Mouse (Mus musculus): ENCODE measurements around the gene Cacna1a. TPM values are rescaled to one million over a fixed set of nuclear protein-coding genes. Genes with fewer than 3 reads are reported as not detected.

Gene Cacna1a
- polyA plus RNA-seq, 1 experiment from 2014 or later: 4.5 TPM

- no peak overlapping the region for H3K27ac ChIP-seq (replicated peaks; ENCODE audit: low read depth, low read length)
- ATAC-seq (ENCODE audit: low read depth) (no peak), DNase-seq (ENCODE audit: low spot score) (no peak)
- H3K4me1 ChIP-seq (ENCODE audit: control insufficient read depth, insufficient read depth, low read length): no peaks in the 10 kb centered on the region
- no peak overlapping the region for H3K4me3 ChIP-seq (ENCODE audit: low read depth, low read length)
- H3K9me3 ChIP-seq (ENCODE audit: control insufficient read depth, low read length): no peaks in the 10 kb centered on the region
- H3K27me3 ChIP-seq (replicated peaks; ENCODE audit: control insufficient read depth, insufficient read depth, low read length): no peaks in the 10 kb centered on the region
- WGBS: 86% methylated on average over 7 of the region's 7 CpGs
- no peaks in the 10 kb centered on the region for H3K36me3 ChIP-seq (ENCODE audit: control insufficient read depth, insufficient read depth, low read length)
- H3K9ac ChIP-seq (ENCODE audit: low read depth, low read length): no peak overlapping the region
- H3K4me2 ChIP-seq (ENCODE audit: low read depth, low read length): no peak overlapping the region
Measured at GRCm38 (mm10) chr8:84439813-84440212, 51.6 kb downstream of the Cacna1a start.

GRCm38 (mm10) chr8:84442043-84442442, 53.8 kb downstream of the Cacna1a start:
- Histone ChIP-seq H3K27ac (replicated peaks; ENCODE audit: low read depth, low read length) (no peak overlapping the region), H3K4me1 (ENCODE audit: control insufficient read depth, insufficient read depth, low read length) (no peaks in the 10 kb centered on the region), H3K4me2 (ENCODE audit: low read depth, low read length) (no peak overlapping the region), H3K4me3 (ENCODE audit: low read depth, low read length) (no peak overlapping the region), H3K9ac (ENCODE audit: low read depth, low read length) (no peak overlapping the region), H3K9me3 (ENCODE audit: control insufficient read depth, low read length) (no peaks in the 10 kb centered on the region), H3K36me3 (ENCODE audit: control insufficient read depth, insufficient read depth, low read length) (no peaks in the 10 kb centered on the region), H3K27me3 (replicated peaks; ENCODE audit: control insufficient read depth, insufficient read depth, low read length) (no peaks in the 10 kb centered on the region)
- DNase-seq (ENCODE audit: low spot score) (peak; percentile 7), ATAC-seq (ENCODE audit: low read depth) (peak; percentile 47)
- 22% methylated on average over 1 of the region's 1 CpGs for WGBS

- WGBS: 78% methylated on average over 9 of the region's 9 CpGs
- H3K4me2 ChIP-seq (ENCODE audit: low read depth, low read length): no peak overlapping the region
- H3K36me3 ChIP-seq (ENCODE audit: control insufficient read depth, insufficient read depth, low read length): no peaks in the 10 kb centered on the region
- DNase-seq (ENCODE audit: low spot score): no peak
- H3K9me3 ChIP-seq (ENCODE audit: control insufficient read depth, low read length): no peaks in the 10 kb centered on the region
- no peaks in the 10 kb centered on the region for H3K4me1 ChIP-seq (ENCODE audit: control insufficient read depth, insufficient read depth, low read length)
- ATAC-seq (ENCODE audit: low read depth): no peak
- no peak overlapping the region for H3K4me3 ChIP-seq (ENCODE audit: low read depth, low read length)
- H3K27ac ChIP-seq (replicated peaks; ENCODE audit: low read depth, low read length): no peak overlapping the region
- no peaks in the 10 kb centered on the region for H3K27me3 ChIP-seq (replicated peaks; ENCODE audit: control insufficient read depth, insufficient read depth, low read length)
- no peak overlapping the region for H3K9ac ChIP-seq (ENCODE audit: low read depth, low read length)
Measured at GRCm38 (mm10) chr8:84446571-84446991, 58.3 kb downstream of the Cacna1a start.

GRCm38 (mm10) chr8:84454532-84454931, 66.3 kb downstream of the Cacna1a start:
- WGBS: 31% methylated on average over 6 of the region's 6 CpGs
- H3K9ac ChIP-seq (ENCODE audit: low read depth, low read length): no peak overlapping the region
- no peak overlapping the region for H3K4me3 ChIP-seq (ENCODE audit: low read depth, low read length)
- no peaks in the 10 kb centered on the region for H3K4me1 ChIP-seq (ENCODE audit: control insufficient read depth, insufficient read depth, low read length)
- no peak overlapping the region for H3K27ac ChIP-seq (replicated peaks; ENCODE audit: low read depth, low read length)
- ATAC-seq (ENCODE audit: low read depth) (no peak), DNase-seq (ENCODE audit: low spot score) (peak; percentile 76)
- H3K27me3 ChIP-seq (replicated peaks; ENCODE audit: control insufficient read depth, insufficient read depth, low read length): no peaks in the 10 kb centered on the region
- no peak overlapping the region for H3K4me2 ChIP-seq (ENCODE audit: low read depth, low read length)
- no peaks in the 10 kb centered on the region for H3K9me3 ChIP-seq (ENCODE audit: control insufficient read depth, low read length)
- H3K36me3 ChIP-seq (ENCODE audit: control insufficient read depth, insufficient read depth, low read length): no peaks in the 10 kb centered on the region

GRCm38 (mm10) chr8:84458853-84459252, 70.6 kb downstream of the Cacna1a start:
- Histone ChIP-seq H3K27ac (replicated peaks; ENCODE audit: low read depth, low read length) (no peak overlapping the region), H3K4me3 (ENCODE audit: low read depth, low read length) (no peak overlapping the region), H3K9ac (ENCODE audit: low read depth, low read length) (no peak overlapping the region), H3K27me3 (replicated peaks; ENCODE audit: control insufficient read depth, insufficient read depth, low read length) (no peaks in the 10 kb centered on the region), H3K4me2 (ENCODE audit: low read depth, low read length) (no peak overlapping the region), H3K9me3 (ENCODE audit: control insufficient read depth, low read length) (peaks cover 15% of the 10 kb centered on the region), H3K36me3 (ENCODE audit: control insufficient read depth, insufficient read depth, low read length) (no peaks in the 10 kb centered on the region), H3K4me1 (ENCODE audit: control insufficient read depth, insufficient read depth, low read length) (no peaks in the 10 kb centered on the region)
- 72% methylated on average over 7 of the region's 7 CpGs for WGBS
- DNase-seq (ENCODE audit: low spot score) (no peak), ATAC-seq (ENCODE audit: low read depth) (no peak)

- H3K9ac ChIP-seq (ENCODE audit: low read depth, low read length): no peak overlapping the region
- no peak overlapping the region for H3K27ac ChIP-seq (replicated peaks; ENCODE audit: low read depth, low read length)
Measured at GRCm38 (mm10) chr8:84459276-84459675, 71.0 kb downstream of the Cacna1a start.

GRCm38 (mm10) chr8:84460698-84461097, 72.5 kb downstream of the Cacna1a start:
- Histone ChIP-seq H3K27ac (replicated peaks; ENCODE audit: low read depth, low read length) (no peak overlapping the region), H3K4me2 (ENCODE audit: low read depth, low read length) (no peak overlapping the region), H3K9ac (ENCODE audit: low read depth, low read length) (no peak overlapping the region), H3K4me3 (ENCODE audit: low read depth, low read length) (no peak overlapping the region), H3K4me1 (ENCODE audit: control insufficient read depth, insufficient read depth, low read length) (no peaks in the 10 kb centered on the region), H3K36me3 (ENCODE audit: control insufficient read depth, insufficient read depth, low read length) (no peaks in the 10 kb centered on the region), H3K9me3 (ENCODE audit: control insufficient read depth, low read length) (peaks cover 15% of the 10 kb centered on the region), H3K27me3 (replicated peaks; ENCODE audit: control insufficient read depth, insufficient read depth, low read length) (no peaks in the 10 kb centered on the region)
- 58% methylated on average over 2 of the region's 2 CpGs for WGBS
- DNase-seq (ENCODE audit: low spot score): peak; percentile 2
- no peak for ATAC-seq (ENCODE audit: low read depth)

More at GRCm38 (mm10) chr8:84459276-84459675, 71.0 kb downstream of the Cacna1a start:
- WGBS: 38% methylated on average over 5 of the region's 5 CpGs
- ATAC-seq (ENCODE audit: low read depth): no peak
- no peak overlapping the region for H3K4me2 ChIP-seq (ENCODE audit: low read depth, low read length)
- DNase-seq (ENCODE audit: low spot score): no peak
- H3K27me3 ChIP-seq (replicated peaks; ENCODE audit: control insufficient read depth, insufficient read depth, low read length): no peaks in the 10 kb centered on the region
- peaks cover 15% of the 10 kb centered on the region for H3K9me3 ChIP-seq (ENCODE audit: control insufficient read depth, low read length)
- no peaks in the 10 kb centered on the region for H3K36me3 ChIP-seq (ENCODE audit: control insufficient read depth, insufficient read depth, low read length)
- no peaks in the 10 kb centered on the region for H3K4me1 ChIP-seq (ENCODE audit: control insufficient read depth, insufficient read depth, low read length)
- no peak overlapping the region for H3K4me3 ChIP-seq (ENCODE audit: low read depth, low read length)

- peaks cover 7% of the 10 kb centered on the region for H3K9me3 ChIP-seq (ENCODE audit: control insufficient read depth, low read length)
- no peak overlapping the region for H3K27ac ChIP-seq (replicated peaks; ENCODE audit: low read depth, low read length)
- 70% methylated on average over 1 of the region's 1 CpGs for WGBS
- H3K36me3 ChIP-seq (ENCODE audit: control insufficient read depth, insufficient read depth, low read length): no peaks in the 10 kb centered on the region
- H3K4me1 ChIP-seq (ENCODE audit: control insufficient read depth, insufficient read depth, low read length): no peaks in the 10 kb centered on the region
- no peak overlapping the region for H3K4me3 ChIP-seq (ENCODE audit: low read depth, low read length)
- no peak overlapping the region for H3K9ac ChIP-seq (ENCODE audit: low read depth, low read length)
- no peak overlapping the region for H3K4me2 ChIP-seq (ENCODE audit: low read depth, low read length)
- DNase-seq (ENCODE audit: low spot score) (no peak), ATAC-seq (ENCODE audit: low read depth) (no peak)
- H3K27me3 ChIP-seq (replicated peaks; ENCODE audit: control insufficient read depth, insufficient read depth, low read length): no peaks in the 10 kb centered on the region
Measured at GRCm38 (mm10) chr8:84466932-84467331, 78.7 kb downstream of the Cacna1a start.

- no peak overlapping the region for H3K4me3 ChIP-seq (ENCODE audit: low read depth, low read length)
- no peaks in the 10 kb centered on the region for H3K4me1 ChIP-seq (ENCODE audit: control insufficient read depth, insufficient read depth, low read length)
- no peak overlapping the region for H3K27ac ChIP-seq (replicated peaks; ENCODE audit: low read depth, low read length)
- H3K9ac ChIP-seq (ENCODE audit: low read depth, low read length): no peak overlapping the region
- no peaks in the 10 kb centered on the region for H3K27me3 ChIP-seq (replicated peaks; ENCODE audit: control insufficient read depth, insufficient read depth, low read length)
- DNase-seq (ENCODE audit: low spot score) (peak; percentile 7), ATAC-seq (ENCODE audit: low read depth) (no peak)
- no peaks in the 10 kb centered on the region for H3K36me3 ChIP-seq (ENCODE audit: control insufficient read depth, insufficient read depth, low read length)
- no peaks in the 10 kb centered on the region for H3K9me3 ChIP-seq (ENCODE audit: control insufficient read depth, low read length)
- H3K4me2 ChIP-seq (ENCODE audit: low read depth, low read length): no peak overlapping the region
- WGBS: 76% methylated on average over 4 of the region's 4 CpGs
Measured at GRCm38 (mm10) chr8:84469076-84469475, 80.8 kb downstream of the Cacna1a start.
